Mouse (Mus musculus): ENCODE data around the gene Mras.
A peak's percentile ranks its signal among the peaks of the same experiment; 100 is the strongest.

Mras gene

GRCm38 (mm10) chr9:99440941-99441340 is 3.8 kb upstream of the Mras start:
- DNase-seq (ENCODE audit: low read depth, low spot score): no peak

- DNase-seq (ENCODE audit: low read depth, low spot score): no peak
Measured at GRCm38 (mm10) chr9:99439064-99439463, 1.9 kb upstream of the Mras start.

- no peak for DNase-seq (ENCODE audit: low read depth, low spot score)
Measured at GRCm38 (mm10) chr9:99437781-99438565, 792 bp upstream of the Mras start.

GRCm38 (mm10) chr9:99436182-99437030 is 775 bp downstream of the Mras start:
- peak; percentile 60 for DNase-seq (ENCODE audit: low read depth, low spot score)

GRCm38 (mm10) chr9:99435619-99436181 is 1.5 kb downstream of the Mras start:
- no peak for DNase-seq (ENCODE audit: low read depth, low spot score)

GRCm38 (mm10) chr9:99434892-99435618 is 2.1 kb downstream of the Mras start:
- DNase-seq (ENCODE audit: low read depth, low spot score): no peak

- no peak for DNase-seq (ENCODE audit: low read depth, low spot score)
Measured at GRCm38 (mm10) chr9:99432478-99432877, 4.7 kb downstream of the Mras start.

GRCm38 (mm10) chr9:99431963-99432362 is 5.2 kb downstream of the Mras start:
- DNase-seq (ENCODE audit: low read depth, low spot score): no peak

- DNase-seq (ENCODE audit: low read depth, low spot score): no peak
Measured at GRCm38 (mm10) chr9:99431346-99431745, 5.8 kb downstream of the Mras start.

- no peak for DNase-seq (ENCODE audit: low read depth, low spot score)
Measured at GRCm38 (mm10) chr9:99430806-99431205, 6.4 kb downstream of the Mras start.

GRCm38 (mm10) chr9:99429845-99430244 is 7.3 kb downstream of the Mras start:
- no peak for DNase-seq (ENCODE audit: low read depth, low spot score)

- no peak for DNase-seq (ENCODE audit: low read depth, low spot score)
Measured at GRCm38 (mm10) chr9:99428601-99429331, 8.4 kb downstream of the Mras start.

- no peak for DNase-seq (ENCODE audit: low read depth, low spot score)
Measured at GRCm38 (mm10) chr9:99425262-99425661, 11.9 kb downstream of the Mras start.

GRCm38 (mm10) chr9:99424574-99424863 is 12.7 kb downstream of the Mras start:
- DNase-seq (ENCODE audit: low read depth, low spot score): no peak

- DNase-seq (ENCODE audit: low read depth, low spot score): no peak
Measured at GRCm38 (mm10) chr9:99423692-99424573, 13.2 kb downstream of the Mras start.

- no peak for DNase-seq (ENCODE audit: low read depth, low spot score)
Measured at GRCm38 (mm10) chr9:99421914-99422313, 15.3 kb downstream of the Mras start.

GRCm38 (mm10) chr9:99419951-99420701 is 17.1 kb downstream of the Mras start:
- DNase-seq (ENCODE audit: low read depth, low spot score): no peak

- no peak for DNase-seq (ENCODE audit: low read depth, low spot score)
Measured at GRCm38 (mm10) chr9:99418377-99418776, 18.8 kb downstream of the Mras start.

GRCm38 (mm10) chr9:99417288-99417846 is 19.8 kb downstream of the Mras start:
- DNase-seq (ENCODE audit: low read depth, low spot score): no peak

Measured in retina, postnatal 7 days (tissue).